Mouse (Mus musculus): ENCODE data around the gene Gm48551.

Gene Gm48551

DNA sequence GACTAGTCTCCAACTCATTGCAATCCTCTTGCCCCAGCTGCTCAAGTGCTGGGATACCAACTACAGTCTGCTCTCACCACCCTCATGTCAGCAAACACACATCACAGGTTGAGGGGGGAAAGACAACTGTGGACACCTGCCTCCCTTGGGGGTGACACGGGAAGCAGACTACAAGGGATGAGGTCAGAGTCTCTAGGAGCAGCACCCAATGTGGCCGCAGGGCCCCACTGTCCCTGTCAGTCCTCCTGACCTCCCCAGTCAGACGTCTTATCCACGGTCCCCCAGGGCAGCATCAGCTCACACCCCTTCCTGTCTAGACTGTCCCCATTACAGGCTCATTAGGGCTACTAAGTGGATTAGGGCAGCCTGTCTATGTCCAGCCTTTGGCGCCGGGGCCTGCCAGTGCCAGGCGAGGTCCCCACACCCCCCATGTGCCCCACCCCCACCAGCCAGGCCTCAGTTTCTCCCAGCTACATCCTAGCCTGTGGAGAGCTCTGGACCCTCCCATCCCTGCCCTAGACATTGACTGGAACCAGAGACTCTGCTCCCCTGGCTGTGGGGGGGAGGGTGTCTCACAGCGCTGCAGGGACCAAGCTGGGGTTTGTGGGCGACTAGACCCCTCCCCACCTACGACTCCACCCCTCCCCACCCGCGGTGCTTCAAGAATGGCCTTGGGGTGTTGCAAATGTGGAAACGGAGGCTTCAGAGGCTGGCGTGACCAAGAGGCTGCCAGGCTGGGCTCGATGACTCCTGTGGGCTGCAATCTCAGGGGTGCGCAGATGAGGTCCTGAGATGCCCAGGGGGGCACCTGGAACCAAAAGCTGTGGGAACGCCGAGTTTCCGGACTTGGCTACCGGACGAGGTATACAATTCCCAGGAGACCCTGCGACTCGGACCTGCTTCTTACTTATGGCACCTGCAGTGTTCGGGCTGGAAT lies 22.5 kb downstream of the Gm48551 start:
- no peak for DNase-seq

DNA sequence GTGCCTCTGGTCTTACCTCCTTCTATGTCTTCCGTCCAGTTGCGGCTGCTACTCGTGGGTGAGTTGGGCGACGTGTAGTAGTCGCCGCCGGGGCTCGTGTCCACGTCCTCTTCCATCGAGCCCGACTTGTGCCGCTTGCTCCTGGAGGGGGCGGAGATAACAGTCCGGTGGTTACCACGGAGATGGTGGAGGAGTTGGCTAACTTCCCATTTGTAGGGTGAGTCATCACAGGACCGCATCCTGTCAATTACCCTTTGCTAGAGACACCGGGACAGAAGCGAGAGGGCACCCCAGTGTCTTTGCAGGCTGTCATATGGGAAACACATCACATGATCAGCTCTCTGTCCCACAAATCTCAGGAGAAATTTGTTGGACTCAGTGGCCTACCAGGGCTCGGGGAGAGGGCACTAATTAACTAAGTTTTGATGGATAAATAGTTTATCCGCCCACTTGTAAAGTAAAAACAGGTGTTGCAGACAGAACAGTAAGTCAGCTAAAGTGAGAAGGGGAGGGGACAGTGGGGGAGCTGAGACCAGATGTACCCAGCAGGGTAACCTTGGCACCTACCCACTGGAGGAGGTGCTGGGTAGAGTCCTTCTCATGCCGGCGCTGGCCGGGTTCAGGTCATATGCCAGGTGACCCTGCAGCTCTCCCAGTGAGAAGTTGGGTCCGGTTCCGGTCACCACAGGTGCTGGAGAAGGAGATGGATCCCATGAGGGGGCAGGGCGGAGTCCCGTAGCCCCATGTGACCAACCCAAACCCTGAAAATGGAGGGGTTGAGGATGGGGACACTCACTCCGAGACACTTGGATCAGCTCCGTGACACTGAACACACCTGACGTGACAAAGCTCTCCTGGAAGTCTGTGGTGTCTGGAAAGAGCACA lies 23.5 kb downstream of the Gm48551 start:
- DNase-seq, result peak; percentile 72

DNA sequence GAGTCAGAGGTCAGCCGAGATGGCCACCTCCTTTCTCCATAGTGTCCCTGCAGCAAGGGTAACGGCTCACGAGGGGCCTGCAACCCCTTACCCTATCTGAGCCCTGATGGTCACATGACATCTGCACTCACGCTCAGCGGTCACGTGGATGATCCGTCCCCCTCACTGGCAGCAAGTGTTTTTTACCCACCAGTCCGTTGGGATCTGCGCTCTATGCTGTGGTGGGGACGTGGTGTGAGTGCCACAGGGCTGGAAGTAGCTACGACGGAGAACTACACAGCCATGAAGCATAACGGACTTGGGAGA lies 24.1 kb downstream of the Gm48551 start:
- DNase-seq, result no peak

DNA sequence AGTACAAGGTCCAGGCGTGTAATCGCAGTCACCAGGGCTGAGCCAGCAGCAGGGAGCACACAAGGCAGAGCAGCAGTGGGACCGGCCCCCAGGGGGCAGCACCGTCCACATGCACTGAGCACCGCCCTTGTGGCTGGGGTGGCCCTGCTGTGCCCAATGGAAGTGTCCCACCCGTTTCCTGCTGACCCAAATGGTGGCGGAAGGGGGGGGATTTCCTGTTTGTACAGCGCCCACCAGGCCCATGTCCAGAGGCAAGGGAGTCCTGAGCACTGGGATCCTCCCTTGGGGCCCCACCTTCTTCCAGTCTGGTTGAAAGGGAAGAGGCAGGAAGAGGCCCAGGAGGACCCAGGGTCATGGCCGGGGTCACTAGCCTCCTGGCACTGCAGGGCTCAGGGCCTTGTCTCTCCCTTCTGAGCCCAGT lies 24.6 kb downstream of the Gm48551 start:
- DNase-seq, result no peak

DNA sequence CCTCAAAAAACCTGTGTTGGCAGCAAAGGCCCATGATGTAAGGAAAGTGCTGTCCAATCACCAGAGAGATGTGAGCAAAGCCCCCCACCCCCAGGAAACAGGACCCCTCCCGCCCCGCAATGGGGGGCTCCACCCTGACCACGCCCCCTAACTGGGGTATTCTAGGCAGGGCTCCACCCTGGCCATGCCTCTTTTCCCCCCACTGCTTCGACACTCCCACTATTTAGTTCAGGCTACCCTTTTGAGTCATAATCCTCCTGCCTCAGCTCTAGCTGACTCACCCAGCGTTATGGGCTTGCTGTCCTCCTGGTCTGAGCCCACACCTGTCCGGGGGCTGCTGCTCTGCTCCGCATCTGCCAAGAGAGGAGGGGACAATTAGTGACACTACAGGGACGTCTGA lies 25.1 kb downstream of the Gm48551 start:
- DNase-seq, result no peak

DNA sequence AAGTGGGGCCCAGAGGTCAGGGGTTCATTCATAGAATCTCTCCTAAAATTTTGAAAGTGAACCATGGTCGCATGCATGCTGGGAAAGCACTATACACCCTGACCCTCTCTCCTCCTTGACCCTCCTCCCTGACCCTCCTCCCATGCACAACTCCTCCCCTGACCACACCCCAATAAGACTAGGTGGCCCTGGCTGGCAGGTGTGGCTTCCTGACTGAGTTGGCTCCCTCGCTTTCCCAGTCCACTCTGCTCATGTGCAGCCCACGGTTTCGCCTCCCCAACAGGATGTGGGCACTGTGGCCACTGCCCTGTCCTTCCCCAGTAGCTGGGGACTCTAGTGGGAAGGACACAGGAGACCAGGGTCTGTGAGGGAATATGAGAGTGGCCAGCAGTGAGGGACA lies 26.1 kb downstream of the Gm48551 start:
- no peak for DNase-seq

DNA sequence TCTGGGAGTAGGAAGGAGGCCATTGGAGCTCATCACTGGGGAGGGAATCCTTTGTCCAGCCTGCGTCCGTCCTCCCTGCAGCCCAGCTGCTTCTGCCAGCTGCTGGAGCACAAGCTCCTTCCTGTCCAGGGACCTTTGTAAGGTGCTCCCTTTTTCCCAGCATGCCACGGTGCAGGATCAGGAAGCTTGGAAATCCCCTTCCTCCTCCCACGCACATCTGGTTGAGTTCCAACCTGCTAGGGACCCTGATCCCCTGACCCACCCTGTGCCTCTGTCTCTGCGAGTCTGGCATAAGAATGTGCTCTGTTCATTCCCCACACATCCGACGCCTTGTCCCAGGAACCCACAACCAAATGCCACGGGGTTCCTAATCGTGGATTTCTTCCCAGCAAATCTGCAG lies 26.7 kb downstream of the Gm48551 start:
- DNase-seq, result no peak

DNA sequence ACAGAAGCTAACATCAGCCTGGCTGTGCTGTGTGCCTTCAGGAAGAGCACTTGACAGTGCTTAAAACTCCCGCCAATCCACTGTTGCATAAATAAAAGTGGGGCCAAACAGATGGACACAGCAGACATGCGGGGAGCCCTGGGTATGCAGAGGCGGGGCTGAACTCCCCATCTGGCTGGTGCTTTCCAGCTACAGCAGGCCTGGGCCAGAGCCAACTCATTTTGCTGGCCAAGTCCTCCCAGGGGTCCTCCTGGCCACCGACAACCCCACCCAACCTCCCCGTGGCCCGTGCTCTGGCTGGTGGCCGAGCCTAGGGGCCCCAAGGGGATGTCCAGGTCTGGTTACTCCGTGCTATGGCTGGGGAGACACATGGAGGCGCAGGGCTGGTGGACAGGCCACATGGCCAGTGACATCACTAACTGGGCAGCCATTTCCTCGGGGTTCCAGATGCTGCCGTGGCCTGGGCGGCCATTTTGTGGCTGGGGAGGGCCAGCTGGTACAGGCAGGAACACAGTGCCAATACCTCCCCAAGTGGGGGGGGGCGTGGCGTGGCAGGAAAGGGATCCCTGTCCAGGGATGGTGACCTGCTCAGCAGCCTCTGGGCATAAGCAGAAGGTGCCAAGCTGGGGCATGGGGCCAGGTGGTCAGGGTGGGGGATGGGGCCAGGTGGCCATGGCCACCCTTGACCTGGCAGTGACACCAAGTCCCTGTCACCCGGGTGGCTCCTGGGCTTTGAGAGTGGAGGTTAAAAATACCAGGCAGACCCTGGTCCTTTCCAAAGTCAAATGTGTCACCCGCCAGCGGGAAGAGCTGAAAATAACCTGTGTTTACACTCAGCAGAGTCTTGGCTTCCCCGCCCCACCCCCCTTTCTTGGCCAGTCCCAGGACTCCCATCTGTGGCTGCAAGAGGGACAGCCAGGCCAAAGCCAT lies 27.5 kb downstream of the Gm48551 start:
- peak; percentile 71 for DNase-seq

DNA sequence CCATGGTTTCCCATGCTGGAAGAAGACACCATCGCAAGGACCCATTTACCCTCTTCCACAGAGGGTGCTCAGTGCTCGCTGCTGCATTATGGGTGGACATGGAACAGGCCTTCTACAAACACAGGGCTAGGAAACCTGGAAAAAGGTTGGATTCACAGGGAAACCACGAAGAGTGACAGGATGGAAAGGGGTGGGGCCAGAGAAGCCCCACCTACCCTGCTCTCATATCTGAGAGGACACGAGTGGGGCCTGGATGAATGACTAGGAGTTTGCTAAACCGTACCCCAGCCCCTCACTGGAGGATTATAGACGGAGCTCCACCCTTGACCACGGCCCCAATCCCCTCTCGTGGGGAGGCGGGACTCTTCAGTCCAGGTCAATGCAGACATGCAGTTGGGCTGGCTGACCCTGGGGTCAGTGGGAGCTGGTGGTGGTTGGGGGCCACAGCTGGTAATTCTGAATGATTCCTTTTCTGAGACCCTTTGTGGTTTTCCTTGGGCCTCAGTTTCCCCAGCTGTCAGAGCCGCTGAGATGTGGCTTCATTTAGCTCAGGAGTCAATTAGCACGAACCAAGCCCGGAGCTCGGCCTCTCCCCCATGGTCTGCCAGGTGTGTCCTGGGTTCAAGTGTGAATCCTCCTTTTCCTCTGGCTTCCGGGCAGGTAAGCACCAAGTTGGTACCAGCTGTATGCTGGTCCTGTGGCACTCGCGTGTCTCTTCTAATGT lies 28.5 kb downstream of the Gm48551 start:
- DNase-seq, result no peak

DNA sequence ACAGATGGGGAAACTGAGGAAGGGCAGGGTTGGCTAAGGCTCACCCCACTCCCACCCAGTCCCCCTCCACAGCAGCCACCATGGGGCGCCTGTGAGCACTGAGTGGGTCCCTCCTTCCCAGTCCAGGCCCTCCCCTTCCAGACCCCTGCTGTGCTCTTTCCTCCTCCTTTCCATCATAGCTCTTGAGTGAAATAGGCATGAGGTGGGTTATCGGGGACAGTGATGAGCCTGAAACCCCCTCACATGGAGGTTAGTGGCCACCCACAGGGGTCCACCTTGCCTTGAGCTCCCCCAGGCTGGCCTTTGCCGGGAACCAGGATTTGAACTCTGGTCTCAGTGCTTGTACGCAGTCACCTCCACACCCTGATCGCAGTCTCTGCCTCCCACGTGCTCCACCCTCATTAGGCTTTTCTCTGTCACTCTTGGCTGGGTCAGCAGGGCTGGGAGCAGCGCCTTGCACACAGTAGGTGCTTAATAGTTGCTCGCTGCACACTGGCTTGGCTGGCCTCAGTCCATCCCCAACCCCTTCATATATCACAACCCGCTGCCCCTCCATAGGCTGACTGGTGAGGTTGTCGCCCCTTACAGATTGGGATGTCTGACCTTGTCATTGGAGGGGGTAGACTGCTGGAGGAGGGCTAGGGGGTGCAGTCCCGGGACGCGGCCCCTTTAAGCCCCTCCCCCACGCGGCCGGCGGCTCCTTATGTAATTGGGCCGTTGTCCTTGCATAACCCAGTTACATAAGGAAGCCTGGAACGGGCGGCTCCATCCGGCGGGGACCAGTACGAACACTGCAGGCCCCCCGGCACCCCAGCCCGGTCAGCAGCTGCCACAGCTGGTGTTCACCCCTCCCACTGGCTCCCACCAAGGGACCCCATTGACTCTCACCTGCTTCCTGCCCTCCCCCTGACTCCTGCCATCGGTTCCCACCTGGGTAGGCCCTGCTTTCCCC lies 29.3 kb downstream of the Gm48551 start:
- DNase-seq, result peak; percentile 79

DNA sequence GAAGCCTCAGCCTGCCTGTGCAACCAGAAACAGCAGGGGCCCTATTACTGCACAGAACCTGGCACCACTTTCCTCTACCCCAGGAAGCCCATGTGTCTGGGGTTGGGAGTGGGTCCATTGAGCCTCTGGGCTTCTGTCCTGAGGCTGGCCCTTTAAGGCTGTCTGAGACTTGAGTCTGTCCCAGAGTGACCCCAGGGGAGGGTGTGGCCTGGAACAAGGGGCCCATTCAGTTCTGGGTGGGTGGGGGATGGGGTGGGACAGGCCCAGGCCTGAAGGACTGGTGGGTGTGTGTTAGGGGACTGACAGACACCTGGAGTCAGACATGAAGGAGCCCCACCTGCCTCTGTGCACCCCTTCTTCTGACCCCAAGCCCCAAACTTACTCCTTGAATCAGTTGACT lies 30.4 kb downstream of the Gm48551 start:
- no peak for DNase-seq

DNA sequence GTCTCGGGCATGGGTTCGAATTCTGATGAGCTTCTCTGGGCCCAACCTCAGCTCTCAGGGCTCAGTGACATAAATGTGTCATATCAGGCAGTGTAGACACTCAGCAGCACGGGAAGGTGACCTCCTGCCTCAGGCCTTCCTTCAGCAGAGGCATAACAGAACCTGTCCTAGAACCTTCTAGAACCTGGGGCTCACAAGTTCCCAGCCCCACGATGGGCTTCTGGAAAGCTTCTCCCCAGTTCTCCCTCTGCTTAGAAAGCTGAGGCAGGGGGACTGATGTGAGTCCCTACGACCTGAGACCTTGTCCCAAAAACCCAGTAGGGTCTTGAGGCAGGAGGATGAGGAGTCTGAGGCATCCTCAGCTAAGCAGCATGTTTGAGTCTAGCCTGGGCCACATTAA lies 30.9 kb downstream of the Gm48551 start:
- no peak for DNase-seq

DNA sequence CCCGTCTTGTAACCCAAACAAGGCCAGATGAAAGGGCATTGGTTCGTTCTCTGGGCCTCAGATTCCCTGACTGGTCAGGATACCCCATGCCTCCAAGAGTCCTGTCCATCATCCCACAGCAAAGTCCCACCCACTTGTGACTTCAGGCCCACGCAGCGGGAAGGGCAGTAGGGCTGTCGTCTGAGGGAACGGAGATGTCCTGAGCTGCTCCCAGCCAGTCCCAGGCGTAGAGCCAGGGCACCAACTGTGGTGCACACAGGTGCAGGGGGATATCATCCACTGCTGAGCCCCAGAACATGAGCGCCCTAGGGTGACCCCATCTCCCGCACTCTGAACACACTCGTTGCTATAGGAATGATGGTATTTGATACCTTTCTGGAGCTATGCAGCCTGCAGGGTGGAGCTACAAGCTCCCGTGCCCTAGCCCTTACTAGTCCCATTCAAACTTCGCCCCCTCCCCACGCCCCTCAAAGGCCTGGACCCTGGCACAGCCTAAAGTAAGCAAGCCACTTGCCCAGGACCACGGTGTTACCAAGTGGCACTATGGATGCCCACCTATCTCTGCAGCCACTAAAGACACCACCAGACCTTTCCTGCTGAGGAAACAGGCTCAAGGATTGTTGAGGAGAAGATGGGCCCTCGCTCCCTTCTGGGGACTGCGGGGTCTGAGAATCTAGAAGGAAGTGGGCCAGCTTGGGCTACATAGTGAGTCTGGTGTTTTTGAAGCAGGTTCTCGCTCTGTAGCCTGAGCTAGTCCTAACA lies 31.5 kb downstream of the Gm48551 start:
- DNase-seq, result no peak

DNA sequence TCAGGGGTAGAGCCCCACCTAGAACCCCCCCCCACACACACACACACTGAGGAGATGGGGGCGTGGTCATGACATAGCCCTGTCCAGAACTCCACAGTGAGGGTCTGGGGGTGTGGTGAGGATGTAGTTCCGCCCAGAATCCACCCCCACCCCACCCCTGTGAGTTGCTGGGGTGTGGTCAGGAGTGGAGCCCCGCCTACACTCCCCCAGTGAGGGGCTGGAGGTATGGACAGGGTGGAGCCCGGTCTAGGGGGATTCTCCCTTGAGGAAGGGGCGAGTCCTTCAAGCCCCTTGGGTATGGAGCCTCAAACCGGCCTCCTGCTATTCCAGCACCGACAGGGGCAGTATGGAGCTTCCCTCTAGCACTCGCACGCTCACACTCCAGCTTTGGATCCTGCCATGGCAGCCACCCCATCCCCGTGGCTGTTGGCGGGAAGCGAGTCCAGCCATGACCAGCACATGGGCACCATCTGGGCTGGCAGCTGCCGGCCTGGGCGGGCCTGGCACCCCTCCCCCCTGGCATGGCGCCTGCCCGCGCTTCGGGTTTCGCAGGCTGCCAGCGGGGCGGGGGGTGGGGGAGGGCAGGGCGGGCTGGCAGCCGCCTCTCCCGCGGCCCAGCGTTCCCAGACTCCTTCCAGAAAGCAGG lies 32.4 kb downstream of the Gm48551 start:
- peak; percentile 85 for DNase-seq

DNA sequence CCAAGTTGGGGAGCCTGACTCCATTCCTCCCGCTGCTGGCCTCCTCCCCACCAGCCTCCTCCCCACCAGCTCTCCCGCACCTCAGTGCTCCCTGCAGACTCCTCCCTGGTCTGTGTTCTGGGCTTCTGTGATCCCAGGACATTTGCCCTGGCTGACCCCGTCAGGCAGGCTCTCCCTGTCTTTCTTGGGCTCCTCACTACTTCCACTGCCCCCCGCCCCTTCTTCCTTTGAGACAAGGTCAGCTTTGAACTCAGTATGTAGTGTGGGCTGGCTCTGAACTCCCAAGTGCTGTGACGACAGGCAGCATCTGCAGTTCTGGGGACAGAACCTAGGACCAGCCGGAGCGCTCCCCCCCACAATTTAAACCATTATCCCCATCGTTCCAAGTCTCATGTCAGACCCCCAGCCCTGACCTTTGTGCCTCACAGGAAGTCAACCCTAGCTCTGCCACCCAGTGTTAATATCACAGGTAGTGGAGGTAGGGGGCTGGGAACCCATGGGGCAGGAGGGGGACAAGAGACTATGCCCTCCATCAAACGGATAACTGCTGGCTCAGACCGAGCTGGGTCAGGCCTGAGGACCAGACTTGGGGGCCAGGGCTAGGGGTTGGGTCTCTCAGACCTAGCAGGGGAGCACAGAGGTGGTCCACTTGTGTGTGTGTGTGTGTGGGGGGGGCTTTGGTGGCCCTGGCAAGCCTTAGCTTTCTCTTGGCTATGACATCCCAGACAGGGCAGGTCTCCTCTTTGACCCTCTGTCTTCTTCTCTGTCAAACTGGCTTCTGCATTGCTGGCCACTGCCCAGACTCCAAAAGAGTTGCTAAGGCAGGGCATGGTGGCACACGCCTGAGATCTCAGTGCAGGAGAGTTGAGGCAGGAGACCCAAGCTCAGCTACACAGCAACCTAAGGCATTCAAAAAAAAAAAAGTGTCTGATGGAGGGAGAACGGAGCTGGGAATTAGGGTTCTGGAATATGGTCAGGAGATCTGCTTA lies 33.3 kb downstream of the Gm48551 start:
- DNase-seq, result no peak

DNA sequence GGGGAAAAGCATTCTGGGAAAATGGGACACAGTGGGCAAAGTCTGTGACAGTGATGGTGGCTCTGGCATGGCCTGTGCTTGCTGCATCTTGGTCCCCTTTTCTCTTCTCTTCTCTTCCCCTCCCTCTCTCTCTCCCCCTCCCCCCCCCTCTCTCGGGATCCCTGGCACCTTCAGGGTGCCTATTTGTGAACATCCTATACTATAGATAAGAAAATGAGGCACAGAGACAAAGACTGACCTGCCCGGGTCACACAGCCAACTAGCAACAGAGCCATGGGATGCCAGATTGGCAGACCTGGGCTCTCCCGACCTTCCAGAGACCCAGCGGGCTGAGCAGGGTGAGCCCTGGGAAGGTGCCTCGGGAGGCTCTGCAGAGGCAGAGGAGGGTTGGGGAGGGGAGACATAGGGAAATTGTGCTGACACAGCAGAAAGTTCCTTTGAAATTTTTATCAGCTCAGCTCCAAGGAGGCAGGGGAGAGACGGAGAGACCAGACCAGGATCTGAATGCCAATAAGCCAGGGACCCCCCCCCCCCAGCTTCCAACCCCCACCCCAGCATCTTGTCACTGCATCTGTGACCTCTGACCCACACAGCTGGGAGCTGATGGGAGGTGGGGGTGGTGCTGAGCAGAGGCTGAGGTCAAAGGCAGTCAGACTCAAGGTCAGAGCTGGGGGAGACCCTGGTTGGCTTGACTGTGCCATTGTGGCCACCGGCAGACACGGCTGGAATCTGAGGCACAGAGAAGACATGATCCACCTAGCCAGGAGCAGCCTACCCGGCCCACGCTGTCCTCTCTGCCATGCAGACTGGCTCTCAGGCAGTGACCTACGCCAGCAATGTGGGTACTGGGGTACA lies 34.2 kb downstream of the Gm48551 start:
- no peak for DNase-seq
